ENCODE assay signal across 10 mouse cellular contexts in the genomic region with DNA sequence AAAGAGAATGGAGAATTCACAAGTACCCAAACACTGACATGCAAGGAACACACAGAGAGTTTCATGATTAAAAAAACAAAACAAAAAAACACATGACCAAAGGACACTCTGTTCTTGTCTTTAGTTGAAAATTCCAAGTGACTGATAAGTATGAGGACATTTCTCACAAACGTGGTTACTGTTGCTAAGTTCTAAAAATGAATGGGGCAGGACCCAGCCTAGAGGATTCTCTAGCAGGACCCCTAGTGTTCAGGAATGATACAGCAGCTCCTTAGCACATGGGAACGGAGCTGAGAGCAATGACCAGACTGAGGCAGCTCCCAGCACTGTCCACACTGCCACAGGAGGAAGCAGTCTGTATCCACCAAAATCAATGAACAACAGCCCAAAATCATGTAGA. TPM values are rescaled to one million over a fixed set of nuclear protein-coding genes. Genes with fewer than 3 reads are reported as not detected.
DNase-seq lines count a peak whose midpoint lies in the region; ATAC-seq lines count a peak whose summit lies in the region.
"Had no signal": no experiment of that assay in that cellular context is flagged by ENCODE, and none has a peak within 500 bp of the region (broad histone marks: within the 10 kb centered on the region; RNA-seq: fewer than 3 reads in every experiment).

No protein-coding gene starts in this region.

- no peaks in the 10 kb centered on the region for H3K36me3 ChIP-seq in midbrain, embryonic 11.5 days (ENCODE audit: control insufficient read depth, insufficient read depth, low read length)
- H3K36me3 ChIP-seq in midbrain, embryonic 16.5 days (ENCODE audit: control insufficient read depth, insufficient read depth, low read length) = no peaks in the 10 kb centered on the region
- no peaks in the 10 kb centered on the region for H3K36me3 ChIP-seq in embryonic facial prominence, embryonic 11.5 days (replicated peaks; ENCODE audit: control insufficient read depth, insufficient read depth, low read depth, low read length)
- H3K36me3 ChIP-seq in neural tube, embryonic 15.5 days = no peaks in the 10 kb centered on the region
- H3K36me3 ChIP-seq: embryonic facial prominence, embryonic 13.5 days; midbrain, embryonic 12.5 days had no signal

- intact Hi-C loops in heart, postnatal 25 days (cut with DNase I) = loop anchor here (10.0 kb wide), 1 partner anchor 139 kb away; no protein-coding TSS in a partner anchor
- intact Hi-C loops in left cerebral cortex, postnatal 25 days (cut with DNase I) = no loop called here

- H3K9me3 ChIP-seq in midbrain, embryonic 11.5 days (ENCODE audit: control insufficient read depth, low read length) = no peaks in the 10 kb centered on the region
- H3K9me3 ChIP-seq in midbrain, embryonic 16.5 days (replicated peaks; ENCODE audit: control insufficient read depth, low read length, poor library complexity, severe bottlenecking) = no peaks in the 10 kb centered on the region
- H3K9me3 ChIP-seq in embryonic facial prominence, embryonic 11.5 days (replicated peaks; ENCODE audit: control insufficient read depth, low read length) = no peaks in the 10 kb centered on the region
- no peaks in the 10 kb centered on the region for H3K9me3 ChIP-seq in neural tube, embryonic 15.5 days (replicated peaks)
- H3K9me3 ChIP-seq: embryonic facial prominence, embryonic 13.5 days; midbrain, embryonic 12.5 days had no signal

- no peak for ATAC-seq in midbrain, embryonic 11.5 days (ENCODE audit: low FRiP score)
- ATAC-seq in midbrain, embryonic 16.5 days = no peak
- ATAC-seq in embryonic facial prominence, embryonic 11.5 days (replicated peaks; ENCODE audit: insufficient number of reproducible peaks, low FRiP score, low TSS enrichment, low read depth) = no peak
- ATAC-seq in neural tube, embryonic 15.5 days (ENCODE audit: low FRiP score) = 0 out of 2 replicates have a peak, but pooled peaks have one; percentile 25
- ATAC-seq in inflammation-experienced regulatory T-cells, adult 6 months = no peak

- H3K27me3 ChIP-seq in midbrain, embryonic 11.5 days (ENCODE audit: control insufficient read depth, insufficient read depth, low read length) = no peaks in the 10 kb centered on the region
- no peaks in the 10 kb centered on the region for H3K27me3 ChIP-seq in midbrain, embryonic 16.5 days (ENCODE audit: control insufficient read depth, insufficient read depth, low read depth, low read length)
- H3K27me3 ChIP-seq in embryonic facial prominence, embryonic 11.5 days (ENCODE audit: control insufficient read depth, insufficient read depth, low read length) = no peaks in the 10 kb centered on the region
- H3K27me3 ChIP-seq in neural tube, embryonic 15.5 days (replicated peaks) = no peaks in the 10 kb centered on the region
- H3K27me3 ChIP-seq: embryonic facial prominence, embryonic 13.5 days; midbrain, embryonic 12.5 days had no signal

- peak; percentile 90 for DNase-seq in midbrain, embryonic 11.5 days (ENCODE audit: low spot score, missing footprints)
- DNase-seq in ZHBTc4 (ENCODE audit: low read depth, low spot score) = peak; percentile 66
- peak; percentile 54 for DNase-seq in embryonic facial prominence, embryonic 11.5 days (ENCODE audit: low spot score)
- DNase-seq in heart, postnatal 25 days (ENCODE audit: low spot score) = peak; percentile 59
- peak; percentile 60 to 70 for DNase-seq in left cerebral cortex, postnatal 25 days (ENCODE audit: low spot score in 2 of 2)

- no peak overlapping the region for H3K27ac ChIP-seq in midbrain, embryonic 11.5 days (ENCODE audit: low read depth, low read length)
- H3K27ac ChIP-seq in midbrain, embryonic 16.5 days (ENCODE audit: low read length) = no peak overlapping the region
- H3K27ac ChIP-seq in embryonic facial prominence, embryonic 11.5 days (replicated peaks; ENCODE audit: low read depth, low read length) = no peak overlapping the region
- H3K27ac ChIP-seq in neural tube, embryonic 15.5 days (replicated peaks) = no peak overlapping the region
- H3K27ac ChIP-seq: embryonic facial prominence, embryonic 13.5 days; midbrain, embryonic 12.5 days had no signal

- no peak overlapping the region for H3K9ac ChIP-seq in midbrain, embryonic 11.5 days (ENCODE audit: low read length)
- H3K9ac ChIP-seq in midbrain, embryonic 16.5 days (ENCODE audit: low read depth, low read length) = no peak overlapping the region
- no peak overlapping the region for H3K9ac ChIP-seq in embryonic facial prominence, embryonic 11.5 days (replicated peaks; ENCODE audit: low read length)
- no peak overlapping the region for H3K9ac ChIP-seq in neural tube, embryonic 15.5 days (replicated peaks)
- H3K9ac ChIP-seq: embryonic facial prominence, embryonic 13.5 days; midbrain, embryonic 12.5 days had no signal

- H3K4me3 ChIP-seq in midbrain, embryonic 11.5 days (ENCODE audit: low read depth, low read length) = no peak overlapping the region
- no peak overlapping the region for H3K4me3 ChIP-seq in midbrain, embryonic 16.5 days (ENCODE audit: low read depth, low read length)
- H3K4me3 ChIP-seq in embryonic facial prominence, embryonic 11.5 days (ENCODE audit: low read depth, low read length) = no peak overlapping the region
- no peak overlapping the region for H3K4me3 ChIP-seq in neural tube, embryonic 15.5 days (replicated peaks)
- H3K4me3 ChIP-seq: embryonic facial prominence, embryonic 13.5 days; midbrain, embryonic 12.5 days had no signal

- H3K4me2 ChIP-seq in midbrain, embryonic 11.5 days = no peak overlapping the region
- H3K4me2 ChIP-seq in midbrain, embryonic 16.5 days (ENCODE audit: low read length) = no peak overlapping the region
- no peak overlapping the region for H3K4me2 ChIP-seq in embryonic facial prominence, embryonic 11.5 days (ENCODE audit: low read depth, low read length)
- H3K4me2 ChIP-seq in neural tube, embryonic 15.5 days = no peak overlapping the region
- H3K4me2 ChIP-seq: embryonic facial prominence, embryonic 13.5 days; midbrain, embryonic 12.5 days had no signal

- 21% methylated on average over 2 of the region's 2 CpGs for WGBS in midbrain, embryonic 11.5 days
- 25% methylated on average over 2 of the region's 2 CpGs for WGBS in midbrain, embryonic 16.5 days
- 22% methylated on average over 2 of the region's 2 CpGs for WGBS in embryonic facial prominence, embryonic 11.5 days
- 33% methylated on average over 2 of the region's 2 CpGs for WGBS in neural tube, embryonic 15.5 days

- H3K4me1 ChIP-seq in midbrain, embryonic 11.5 days (ENCODE audit: control insufficient read depth, insufficient read depth, low read length) = no peaks in the 10 kb centered on the region
- no peaks in the 10 kb centered on the region for H3K4me1 ChIP-seq in midbrain, embryonic 16.5 days (ENCODE audit: control insufficient read depth, insufficient read depth, low read length)
- H3K4me1 ChIP-seq in embryonic facial prominence, embryonic 11.5 days (ENCODE audit: control insufficient read depth, insufficient read depth, low read length) = no peaks in the 10 kb centered on the region
- H3K4me1 ChIP-seq in neural tube, embryonic 15.5 days = no peaks in the 10 kb centered on the region
- H3K4me1 ChIP-seq: midbrain, embryonic 12.5 days had no signal

RNA-seq across cellular contexts. Expression of a gene that starts 26.6 kb away (rescaled TPM):
- 16.6 and 19.4 TPM in 2 replicates for polyA plus RNA-seq in midbrain, embryonic 11.5 days (2014; fragmentation: Nextera tagmentation; extraction: Ambion mirVana)
- 41.1 and 47.1 TPM in 2 replicates for polyA plus RNA-seq in midbrain, embryonic 16.5 days (2015; fragmentation: Nextera tagmentation; extraction: Ambion mirVana)
- 24.0 and 25.0 TPM in 2 replicates for polyA plus RNA-seq in embryonic facial prominence, embryonic 11.5 days (2014; fragmentation: Nextera tagmentation; extraction: Ambion mirVana)
- total RNA-seq in heart, postnatal 25 days (2021) = 10 to 100 TPM in 1 of 2 experiments, 1 to 10 TPM in 1; 9.1 to 10.6 TPM
- 10 to 100 TPM; 27.4 to 37.2 TPM for total RNA-seq in left cerebral cortex, postnatal 25 days (2021)
- 37.6 and 39.9 TPM in 2 replicates for polyA plus RNA-seq in neural tube, embryonic 15.5 days (2015; fragmentation: Nextera tagmentation; extraction: Ambion mirVana)
- 1 to 10 TPM in 2 of 3 experiments, under 1 TPM in 1; 0.24 to 2.4 (median 1.4) TPM for polyA plus RNA-seq in inflammation-experienced regulatory T-cells, adult 6 months (2017; shearing (Covaris generic))
